Mouse (Mus musculus): Measurements from ENCODE around the gene Rpl11. TPM values are rescaled to one million over a fixed set of nuclear protein-coding genes. Genes with fewer than 3 reads are reported as not detected.

The Rpl11 gene
- total and polyA plus RNA-seq, 2 experiments from 2014 or later: 312 to 914 TPM

DNA sequence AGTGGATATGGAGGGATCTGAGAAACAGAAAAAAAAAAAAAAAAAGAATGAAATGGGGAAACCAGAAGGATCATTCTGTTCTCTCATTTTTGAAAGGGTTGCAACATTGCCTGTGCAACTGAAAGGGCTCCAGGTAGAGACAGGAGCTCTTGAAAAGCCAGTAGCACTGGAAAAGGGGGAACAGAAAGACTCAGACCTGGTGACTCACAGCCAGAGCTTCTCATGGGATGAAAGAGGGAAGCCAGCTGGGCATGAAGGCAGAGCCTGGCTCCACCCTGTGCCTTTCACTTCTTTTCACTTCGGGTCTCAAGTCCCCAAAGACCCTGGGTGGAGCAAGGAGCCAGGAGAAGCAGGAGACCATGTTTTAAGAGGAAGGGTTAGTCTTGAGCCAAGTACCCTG is 2.8 kb upstream of the Rpl11 start:
- no peak for TF ChIP-seq CTCF (IDR thresholded peaks at IDR 0.05; ENCODE audit: low read depth)
- H3K27ac ChIP-seq: no peak overlapping the region
- no peak overlapping the region for H3K4me2 ChIP-seq (ENCODE audit: low read depth, low read length)
- H3K9me3 ChIP-seq (ENCODE audit: low read length): no peaks in the 10 kb centered on the region
- DNase-seq (ENCODE audit: low spot score) (no peak), ATAC-seq (no peak)
- no peak overlapping the region for H3K4me3 ChIP-seq (ENCODE audit: low read length)
- WGBS: 9% methylated on average over 1 of the region's 1 CpGs
- peaks cover 6% of the 10 kb centered on the region; the same call in 1 of the 2 replicates for H3K36me3 ChIP-seq (ENCODE audit: insufficient read depth, low read length)
- H3K27me3 ChIP-seq (ENCODE audit: insufficient read depth, low read length): no peaks in the 10 kb centered on the region
- peaks cover 12% of the 10 kb centered on the region for H3K4me1 ChIP-seq (ENCODE audit: insufficient read depth, low read length)
- H3K9ac ChIP-seq (replicated peaks; ENCODE audit: low read length): no peak overlapping the region

DNA sequence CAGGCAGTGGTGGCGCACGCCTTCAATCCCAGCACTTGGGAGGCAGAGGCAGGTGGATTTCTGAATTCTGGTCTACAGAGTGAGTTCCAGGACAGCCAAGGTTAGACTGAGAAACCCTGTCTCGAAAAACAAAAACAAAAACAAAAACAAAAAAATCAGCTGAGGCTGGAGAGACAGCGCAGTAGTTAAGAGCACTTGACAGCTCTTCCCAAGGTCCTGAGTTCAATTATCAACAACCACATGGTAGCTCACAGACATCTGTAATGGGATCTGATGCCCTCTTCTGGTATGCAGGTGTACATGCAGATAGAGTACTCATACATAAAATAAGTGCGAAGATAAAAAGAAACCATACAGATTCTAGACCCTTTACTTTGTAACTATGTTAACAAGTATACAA is 615 bp upstream of the Rpl11 start:
- 82% methylated on average over 5 of the region's 5 CpGs for WGBS
- peaks cover 25% of the 10 kb centered on the region; the same call in 1 of the 2 replicates for H3K36me3 ChIP-seq (ENCODE audit: insufficient read depth, low read length)
- no peak overlapping the region for H3K4me2 ChIP-seq (ENCODE audit: low read depth, low read length)
- H3K4me3 ChIP-seq (ENCODE audit: low read length): no peak overlapping the region
- ATAC-seq: no peak
- peaks cover 12% of the 10 kb centered on the region for H3K4me1 ChIP-seq (ENCODE audit: insufficient read depth, low read length)
- H3K27me3 ChIP-seq (ENCODE audit: insufficient read depth, low read length): no peaks in the 10 kb centered on the region
- TF ChIP-seq CTCF (IDR thresholded peaks at IDR 0.05; ENCODE audit: low read depth): peak; percentile 28; the same call in 1 of the 2 replicates
- no peak overlapping the region for H3K27ac ChIP-seq
- H3K9me3 ChIP-seq (ENCODE audit: low read length): no peaks in the 10 kb centered on the region
- no peak overlapping the region for H3K9ac ChIP-seq (replicated peaks; ENCODE audit: low read length)
- no peak for DNase-seq (ENCODE audit: low spot score)

- WGBS: 1% methylated on average over 50 of the region's 50 CpGs
- Histone ChIP-seq H3K9ac (replicated peaks; ENCODE audit: low read length) (peak overlapping the region; percentile 93), H3K9me3 (ENCODE audit: low read length) (no peaks in the 10 kb centered on the region), H3K4me3 (ENCODE audit: low read length) (peak overlapping the region; percentile 74), H3K4me2 (ENCODE audit: low read depth, low read length) (peak overlapping the region; percentile 86), H3K4me1 (ENCODE audit: insufficient read depth, low read length) (peaks cover 12% of the 10 kb centered on the region), H3K27ac (peak overlapping the region; percentile 91), H3K36me3 (ENCODE audit: insufficient read depth, low read length) (peaks cover 31% of the 10 kb centered on the region), H3K27me3 (ENCODE audit: insufficient read depth, low read length) (no peaks in the 10 kb centered on the region)
- DNase-seq (ENCODE audit: low spot score) (peak; percentile 26), ATAC-seq (peak; percentile 93)
- no peak for TF ChIP-seq CTCF (IDR thresholded peaks at IDR 0.05; ENCODE audit: low read depth)
These were observed 538 bp downstream of the Rpl11 start for GRCm38 (mm10) chr4:136052534-136053246.

DNA sequence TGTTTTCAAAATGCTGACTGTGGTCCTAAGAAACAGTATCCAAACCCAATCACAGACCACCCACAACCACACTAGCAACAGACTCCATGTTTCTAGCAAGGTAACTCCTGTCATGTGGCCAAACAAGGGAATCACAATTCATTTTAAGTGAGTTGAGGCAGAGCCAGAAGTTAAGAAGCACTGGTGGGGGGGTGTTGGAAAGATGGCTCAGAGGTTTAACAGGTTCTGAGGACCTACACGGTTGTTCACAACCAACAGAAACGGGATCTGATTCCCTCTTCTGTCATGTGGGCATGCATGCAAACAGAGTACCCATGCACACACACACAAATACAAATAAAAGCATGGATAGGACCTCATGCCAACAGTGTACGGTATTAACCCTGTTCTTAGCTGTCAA is 1.2 kb downstream of the Rpl11 start:
- H3K4me2 ChIP-seq (ENCODE audit: low read depth, low read length): peak overlapping the region; percentile 86
- peak overlapping the region; percentile 74 for H3K4me3 ChIP-seq (ENCODE audit: low read length)
- peak overlapping the region; percentile 93 for H3K9ac ChIP-seq (replicated peaks; ENCODE audit: low read length)
- H3K27ac ChIP-seq: peak overlapping the region; percentile 91; the same call in 1 of the 2 replicates
- peaks cover 12% of the 10 kb centered on the region for H3K4me1 ChIP-seq (ENCODE audit: insufficient read depth, low read length)
- H3K27me3 ChIP-seq (ENCODE audit: insufficient read depth, low read length): no peaks in the 10 kb centered on the region
- DNase-seq (ENCODE audit: low spot score): peak; percentile 18
- 4% methylated on average over 3 of the region's 3 CpGs for WGBS
- TF ChIP-seq CTCF (IDR thresholded peaks at IDR 0.05; ENCODE audit: low read depth): no peak
- no peak for ATAC-seq
- H3K36me3 ChIP-seq (ENCODE audit: insufficient read depth, low read length): peaks cover 31% of the 10 kb centered on the region
- no peaks in the 10 kb centered on the region for H3K9me3 ChIP-seq (ENCODE audit: low read length)

- TF ChIP-seq CTCF (IDR thresholded peaks at IDR 0.05; ENCODE audit: low read depth): no peak
- no peak overlapping the region for H3K4me3 ChIP-seq (ENCODE audit: low read length)
- no peaks in the 10 kb centered on the region for H3K27me3 ChIP-seq (ENCODE audit: insufficient read depth, low read length)
- no peak overlapping the region for H3K9ac ChIP-seq (replicated peaks; ENCODE audit: low read length)
- 92% methylated on average over 6 of the region's 6 CpGs for WGBS
- H3K27ac ChIP-seq: no peak overlapping the region
- DNase-seq (ENCODE audit: low spot score) (no peak), ATAC-seq (no peak)
- no peak overlapping the region for H3K4me2 ChIP-seq (ENCODE audit: low read depth, low read length)
- peaks cover 12% of the 10 kb centered on the region for H3K4me1 ChIP-seq (ENCODE audit: insufficient read depth, low read length)
- H3K36me3 ChIP-seq (ENCODE audit: insufficient read depth, low read length): peaks cover 37% of the 10 kb centered on the region
- H3K9me3 ChIP-seq (ENCODE audit: low read length): no peaks in the 10 kb centered on the region
These were observed 3.0 kb downstream of the Rpl11 start for GRCm38 (mm10) chr4:136050226-136050625.

- Histone ChIP-seq H3K4me2 (ENCODE audit: low read depth, low read length) (no peak overlapping the region), H3K27me3 (ENCODE audit: insufficient read depth, low read length) (no peaks in the 10 kb centered on the region), H3K27ac (no peak overlapping the region), H3K4me3 (ENCODE audit: low read length) (no peak overlapping the region), H3K4me1 (ENCODE audit: insufficient read depth, low read length) (peaks cover 12% of the 10 kb centered on the region), H3K9me3 (ENCODE audit: low read length) (no peaks in the 10 kb centered on the region), H3K9ac (replicated peaks; ENCODE audit: low read length) (no peak overlapping the region), H3K36me3 (ENCODE audit: insufficient read depth, low read length) (peaks cover 37% of the 10 kb centered on the region)
- WGBS: 79% methylated on average over 4 of the region's 4 CpGs
- TF ChIP-seq CTCF (IDR thresholded peaks at IDR 0.05; ENCODE audit: low read depth): no peak
- DNase-seq (ENCODE audit: low spot score) (no peak), ATAC-seq (no peak)
These were observed 4.8 kb downstream of the Rpl11 start for GRCm38 (mm10) chr4:136048291-136049032.

All from hindbrain, postnatal 0 days (tissue).